Mouse (Mus musculus) erythroblast, embryonic 14.5 days (primary cell): Measurements from ENCODE around the gene Adamtsl1.

Experiments used
- GATA1 ChIP-seq: IDR thresholded peaks from 2 replicates; pipeline ENCODE4 v1.6.1; 2012; ENCODE audit warnings: low read length, inconsistent platforms, mixed read lengths
- TAL1 ChIP-seq: IDR thresholded peaks from 3 replicates; pipeline ENCODE4 v1.6.1; 2012; ENCODE audit warnings: low read length, inconsistent platforms, mixed read lengths

DNA sequence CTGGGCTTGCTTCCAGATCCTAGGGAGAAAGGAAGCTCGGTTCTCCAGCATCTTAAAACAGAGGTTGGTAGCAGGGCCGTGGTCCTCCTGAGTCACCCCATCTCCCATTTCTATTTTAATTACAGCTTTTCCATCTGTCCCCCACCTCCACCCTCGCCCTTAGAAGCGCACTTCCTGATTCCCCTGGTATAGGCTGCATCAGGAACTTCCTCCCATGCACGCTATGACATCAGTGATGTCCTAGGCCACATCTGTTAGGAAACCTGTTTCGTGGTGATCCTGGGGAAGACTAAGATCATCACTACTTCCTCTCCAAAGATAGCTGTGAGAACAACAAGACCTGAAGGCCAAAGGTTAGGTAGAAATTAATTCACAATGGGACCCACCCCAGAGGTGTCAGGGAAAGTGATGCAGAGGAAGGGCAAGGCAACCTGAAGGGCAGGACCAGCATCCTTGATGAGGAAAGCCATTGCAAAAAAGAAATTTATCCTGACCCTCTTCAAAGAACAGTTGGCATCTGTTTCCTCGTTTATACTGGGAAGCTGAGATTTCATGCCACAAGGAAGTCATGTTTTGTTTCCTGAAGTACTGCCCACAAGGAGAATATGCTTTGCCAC is 882.8 kb downstream of the Adamtsl1 start:
- no peak for TF ChIP-seq TAL1
- no peak for TF ChIP-seq GATA1
